Mouse (Mus musculus) E14TG2a.4 (cell line): ENCODE data around the gene Zfp366.

ENCODE experiments used
- CTCF ChIP-seq: conservative IDR thresholded peaks from 2 replicates; pipeline ENCODE4 v1.5.1; 2014; ENCODE audit warnings: low read length
- NANOG ChIP-seq: IDR thresholded peaks from 2 replicates; pipeline ENCODE4 v1.6.1; 2014; ENCODE audit warnings: borderline replicate concordance, low read length, mixed read lengths
- POU5F1 ChIP-seq: IDR thresholded peaks from 2 replicates; pipeline ENCODE4 v1.6.1; 2014; ENCODE audit warnings: low read length, borderline replicate concordance

DNA sequence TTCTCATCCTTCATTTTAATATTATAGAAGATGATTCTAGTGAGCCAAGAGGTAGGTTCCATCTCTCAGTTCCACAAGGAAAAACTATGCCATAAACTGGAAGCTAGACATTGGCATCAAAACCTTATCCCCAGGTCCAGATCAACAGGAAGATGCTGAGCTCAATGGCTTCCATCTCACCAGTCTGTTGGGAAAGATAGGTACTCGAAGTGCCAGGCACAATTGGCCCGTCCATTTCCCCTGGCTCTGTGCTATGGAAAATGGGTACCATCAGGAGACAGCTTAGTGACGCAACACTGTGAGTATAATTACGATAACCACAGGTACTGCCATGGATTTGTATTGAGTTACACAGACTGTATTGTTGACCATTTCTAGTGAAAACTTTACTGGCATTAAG is 72.3 kb downstream of the Zfp366 start:
- TF ChIP-seq CTCF (no peak), NANOG (no peak), POU5F1 (no peak)
